Mouse (Mus musculus): ENCODE data around the gene Prss28.

The Prss28 gene

GRCm38 (mm10) chr17:25341490-25341889 is 33.0 kb downstream of the Prss28 start:
- no peak for DNase-seq (ENCODE audit: low read depth, low spot score)

DNA sequence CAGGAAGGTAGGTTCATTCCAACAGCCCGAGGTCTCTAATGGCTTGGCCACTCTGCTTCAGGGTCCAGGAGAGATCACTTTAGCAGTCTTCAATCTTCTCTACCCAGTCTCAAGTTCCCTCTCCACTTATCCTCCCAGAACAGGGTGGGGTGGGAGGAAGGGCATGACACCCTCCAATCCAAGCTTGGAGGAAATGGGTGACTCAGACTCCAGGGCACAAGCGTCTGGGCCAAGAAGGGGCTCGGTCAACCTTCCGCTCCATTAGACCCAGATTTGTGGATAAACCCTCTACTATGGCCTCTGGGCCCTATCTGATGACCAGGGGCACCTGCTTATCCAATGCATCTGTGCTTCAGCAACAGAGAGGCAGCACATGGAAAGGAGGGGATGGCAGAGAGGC is 37.0 kb downstream of the Prss28 start, which contains the start of gene Tpsab1:
Gene Tpsab1 (minus strand): TSS at position 101 of the 400 bp plus-strand sequence.
- no peak for DNase-seq (ENCODE audit: low read depth, low spot score)

DNA sequence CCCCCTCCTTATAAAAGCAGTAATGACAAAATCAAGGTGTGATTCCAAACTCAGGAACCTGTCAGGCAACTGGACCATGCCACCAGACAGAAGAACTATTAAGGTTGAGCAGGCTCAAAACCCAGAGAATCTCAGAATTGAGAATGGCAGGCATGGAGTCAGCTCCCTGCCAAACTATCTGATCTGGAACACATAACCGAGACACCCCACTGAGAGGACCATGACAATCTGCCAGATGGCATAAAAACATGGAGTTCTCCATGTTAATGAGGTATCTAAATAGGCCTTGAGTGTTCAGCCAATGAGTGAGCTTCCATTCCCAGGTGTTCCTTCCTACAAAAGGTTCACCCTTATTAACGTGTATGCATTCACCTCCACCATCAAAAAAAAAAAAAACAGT is 52.8 kb downstream of the Prss28 start:
- DNase-seq (ENCODE audit: low read depth, low spot score), result no peak
